Mouse (Mus musculus): ENCODE measurements around the gene Angptl4. TPM values are rescaled to one million over a fixed set of nuclear protein-coding genes. Genes with fewer than 3 reads are reported as not detected.

Angptl4 gene
- total and polyA plus RNA-seq, 2 experiments = 28.1 to 142 TPM

DNA sequence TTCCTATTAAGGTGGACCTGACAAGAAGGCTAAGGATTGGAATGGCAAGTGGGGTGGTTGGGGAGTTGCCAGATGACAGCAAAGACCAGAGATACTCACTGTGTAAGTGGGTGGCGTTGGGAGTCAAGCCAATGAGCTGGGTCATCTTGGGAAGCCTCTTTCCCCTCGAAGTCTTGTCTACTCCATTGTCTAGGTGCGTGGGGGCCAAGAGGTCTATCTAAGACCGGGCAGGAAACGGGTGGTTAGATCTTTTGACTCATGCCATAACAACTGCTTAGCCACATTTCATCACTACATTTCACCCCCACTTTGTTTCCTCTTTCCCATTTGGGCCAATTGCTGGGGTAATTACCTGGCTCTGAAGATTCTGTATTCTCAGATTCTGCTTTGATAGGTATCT, 1.2 kb downstream of the Angptl4 start:
- Histone ChIP-seq H3K4me3 (ENCODE audit: insufficient read depth, low read depth, low read length) (peak overlapping the region; percentile 93), H3K36me3 (ENCODE audit: control insufficient read depth, insufficient read depth, low read length) (peaks cover 41% of the 10 kb centered on the region), H3K4me1 (ENCODE audit: control insufficient read depth, insufficient read depth, low read length) (peaks cover 43% of the 10 kb centered on the region), H3K9ac (ENCODE audit: low read depth, low read length) (peak overlapping the region; percentile 95), H3K79me2 (ENCODE audit: control insufficient read depth, insufficient read depth, low read length) (peaks cover 6% of the 10 kb centered on the region; the same call in 1 of the 2 replicates), H3K27ac (replicated peaks; ENCODE audit: insufficient read depth, low read depth, low read length) (peak overlapping the region; percentile 94), H3K27me3 (ENCODE audit: control insufficient read depth, insufficient read depth, low read length) (no peaks in the 10 kb centered on the region)
- DNase-seq (ENCODE audit: extremely low read depth, low read depth, low spot score) = peak; percentile 84
- 11% methylated on average over 5 of the region's 5 CpGs for WGBS
- TF ChIP-seq CTCF (IDR thresholded peaks at IDR 0.05; ENCODE audit: low read depth, low read length) (no peak), POLR2A (IDR thresholded peaks at IDR 0.05; ENCODE audit: extremely low read depth, insufficient read depth, low read length) (no peak)

DNA sequence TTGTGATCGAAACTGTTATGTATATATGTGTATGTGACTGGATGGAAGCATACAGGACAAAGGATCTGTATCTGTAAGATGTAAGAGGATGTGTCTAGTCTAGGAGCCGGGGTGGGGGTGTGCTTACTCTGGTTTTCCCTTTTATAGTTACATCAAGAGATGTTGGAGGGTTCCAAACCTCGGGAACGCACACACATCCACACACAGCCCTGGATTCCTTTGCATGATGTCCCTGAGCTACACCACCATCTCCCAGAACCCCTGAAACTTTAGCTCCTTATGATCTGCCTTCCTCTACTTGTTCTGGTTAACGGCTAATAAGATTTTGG, 1.7 kb downstream of the Angptl4 start:
- TF ChIP-seq CTCF (IDR thresholded peaks at IDR 0.05; ENCODE audit: low read depth, low read length) = no peak
- no peak for TF ChIP-seq POLR2A (IDR thresholded peaks at IDR 0.05; ENCODE audit: extremely low read depth, insufficient read depth, low read length)
- DNase-seq (ENCODE audit: extremely low read depth, low read depth, low spot score) = no peak
- Histone ChIP-seq H3K79me2 (ENCODE audit: control insufficient read depth, insufficient read depth, low read length) (peaks cover 6% of the 10 kb centered on the region; the same call in 1 of the 2 replicates), H3K4me1 (ENCODE audit: control insufficient read depth, insufficient read depth, low read length) (peaks cover 47% of the 10 kb centered on the region), H3K27ac (replicated peaks; ENCODE audit: insufficient read depth, low read depth, low read length) (peak overlapping the region; percentile 94), H3K27me3 (ENCODE audit: control insufficient read depth, insufficient read depth, low read length) (no peaks in the 10 kb centered on the region), H3K9ac (ENCODE audit: low read depth, low read length) (peak overlapping the region; percentile 95), H3K36me3 (ENCODE audit: control insufficient read depth, insufficient read depth, low read length) (peaks cover 46% of the 10 kb centered on the region), H3K4me3 (ENCODE audit: insufficient read depth, low read depth, low read length) (peak overlapping the region; percentile 93)
- WGBS = 12% methylated on average over 5 of the region's 5 CpGs

DNA sequence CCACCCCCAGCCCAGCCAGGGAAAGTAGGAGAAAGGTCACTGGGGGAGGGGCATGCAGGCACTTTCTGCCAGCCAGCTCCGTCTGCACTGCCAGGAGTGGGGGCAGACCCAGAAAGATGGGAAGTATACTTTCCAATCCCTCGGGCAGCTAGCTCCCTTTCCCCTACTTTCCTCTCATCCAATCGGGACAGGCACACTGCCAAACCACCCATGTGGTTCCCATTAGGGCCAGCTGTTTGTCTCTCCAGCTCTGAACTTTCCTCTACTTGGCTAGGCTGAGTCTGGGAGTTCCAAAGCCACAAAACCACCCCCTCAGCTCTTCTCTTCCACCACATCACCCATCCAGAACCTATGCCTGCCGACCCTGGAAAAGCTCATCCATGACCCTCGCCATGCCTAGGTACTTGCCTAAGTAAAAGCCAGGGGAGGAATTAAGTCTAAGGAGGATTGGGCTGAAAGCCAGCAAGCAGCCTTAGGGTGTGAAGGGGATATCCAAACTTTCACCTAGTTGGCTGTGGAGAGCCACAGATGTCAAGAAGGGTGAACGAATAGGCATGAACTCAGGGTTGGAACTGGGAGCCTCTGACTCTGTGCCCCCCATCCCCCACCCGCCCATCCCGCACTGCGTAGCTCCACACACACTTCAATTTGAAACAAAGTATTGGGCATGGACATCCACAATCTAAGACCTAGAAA, 2.2 kb downstream of the Angptl4 start:
- TF ChIP-seq CTCF (IDR thresholded peaks at IDR 0.05; ENCODE audit: low read depth, low read length) = no peak
- TF ChIP-seq POLR2A (IDR thresholded peaks at IDR 0.05; ENCODE audit: extremely low read depth, insufficient read depth, low read length) = no peak
- DNase-seq (ENCODE audit: extremely low read depth, low read depth, low spot score) = peak; percentile 98
- peak overlapping the region; percentile 93 for H3K4me3 ChIP-seq (ENCODE audit: insufficient read depth, low read depth, low read length)
- H3K36me3 ChIP-seq (ENCODE audit: control insufficient read depth, insufficient read depth, low read length) = peaks cover 47% of the 10 kb centered on the region
- 5% methylated on average over 9 of the region's 9 CpGs for WGBS
- peaks cover 45% of the 10 kb centered on the region for H3K4me1 ChIP-seq (ENCODE audit: control insufficient read depth, insufficient read depth, low read length)
- peak overlapping the region; percentile 96 for H3K27ac ChIP-seq (replicated peaks; ENCODE audit: insufficient read depth, low read depth, low read length)
- no peaks in the 10 kb centered on the region for H3K27me3 ChIP-seq (ENCODE audit: control insufficient read depth, insufficient read depth, low read length)
- peak overlapping the region; percentile 70 for H3K9ac ChIP-seq (ENCODE audit: low read depth, low read length)
- H3K79me2 ChIP-seq (ENCODE audit: control insufficient read depth, insufficient read depth, low read length) = peaks cover 6% of the 10 kb centered on the region; the same call in 1 of the 2 replicates

DNA sequence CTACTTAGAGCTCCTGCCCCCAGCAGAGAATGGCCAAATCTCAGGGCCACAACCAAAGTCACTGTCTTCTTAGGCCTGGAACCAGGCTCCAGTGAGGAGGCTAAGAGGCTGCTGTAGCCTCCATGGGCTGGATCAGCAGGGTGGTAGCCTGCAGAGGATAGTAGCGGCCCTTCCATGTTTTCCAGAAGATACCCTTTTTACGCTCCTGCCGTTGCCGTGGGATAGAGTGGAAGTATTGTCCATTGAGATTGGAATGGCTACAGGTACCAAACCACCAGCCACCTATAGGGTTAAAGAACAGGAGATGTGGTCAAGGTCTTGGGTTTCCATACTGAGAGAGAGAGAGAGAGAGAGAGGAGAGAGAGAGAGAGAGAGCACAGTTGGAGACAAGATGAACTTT, 6.3 kb downstream of the Angptl4 start:
- H3K4me3 ChIP-seq (ENCODE audit: insufficient read depth, low read depth, low read length) = no peak overlapping the region
- no peaks in the 10 kb centered on the region; the same call in 1 of the 2 replicates for H3K79me2 ChIP-seq (ENCODE audit: control insufficient read depth, insufficient read depth, low read length)
- no peak for TF ChIP-seq POLR2A (IDR thresholded peaks at IDR 0.05; ENCODE audit: extremely low read depth, insufficient read depth, low read length)
- TF ChIP-seq CTCF (IDR thresholded peaks at IDR 0.05; ENCODE audit: low read depth, low read length) = no peak
- peak overlapping the region; percentile 5; the same call in 1 of the 2 replicates for H3K9ac ChIP-seq (ENCODE audit: low read depth, low read length)
- H3K27me3 ChIP-seq (ENCODE audit: control insufficient read depth, insufficient read depth, low read length) = no peaks in the 10 kb centered on the region
- H3K36me3 ChIP-seq (ENCODE audit: control insufficient read depth, insufficient read depth, low read length) = peaks cover 48% of the 10 kb centered on the region
- H3K27ac ChIP-seq (replicated peaks; ENCODE audit: insufficient read depth, low read depth, low read length) = peak overlapping the region; percentile 96
- no peak for DNase-seq (ENCODE audit: extremely low read depth, low read depth, low spot score)
- H3K4me1 ChIP-seq (ENCODE audit: control insufficient read depth, insufficient read depth, low read length) = peaks cover 40% of the 10 kb centered on the region
- 85% methylated on average over 4 of the region's 4 CpGs for WGBS

DNA sequence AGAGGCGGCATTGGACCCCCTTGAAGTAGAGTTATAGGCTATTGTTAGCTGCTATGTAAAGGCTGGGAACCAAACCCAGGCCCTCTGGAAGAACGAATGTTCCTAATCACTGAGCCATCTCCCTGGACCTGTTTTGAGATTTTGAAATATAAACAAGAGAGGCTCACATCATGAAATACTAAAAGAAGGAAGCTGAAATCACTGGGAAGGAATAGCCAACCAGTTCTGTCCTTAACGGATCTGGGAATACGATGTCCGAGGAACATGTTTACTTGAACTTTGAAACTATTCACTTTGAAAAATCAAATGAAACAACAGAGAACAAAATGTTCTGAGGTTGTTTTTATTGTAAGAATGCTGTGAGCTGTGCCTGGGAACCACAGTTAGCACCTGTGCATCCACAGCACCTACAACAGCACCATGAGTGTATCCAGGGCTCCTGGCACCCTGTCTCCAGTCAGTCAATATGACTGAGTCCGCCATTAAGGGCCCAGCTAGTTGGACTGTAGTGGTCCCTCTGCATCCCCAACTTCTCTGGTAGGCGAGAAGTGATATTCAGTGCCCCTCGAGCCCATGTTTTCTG, 7.0 kb downstream of the Angptl4 start:
- peak overlapping the region; percentile 96 for H3K27ac ChIP-seq (replicated peaks; ENCODE audit: insufficient read depth, low read depth, low read length)
- H3K27me3 ChIP-seq (ENCODE audit: control insufficient read depth, insufficient read depth, low read length) = no peaks in the 10 kb centered on the region
- H3K36me3 ChIP-seq (ENCODE audit: control insufficient read depth, insufficient read depth, low read length) = peaks cover 43% of the 10 kb centered on the region
- H3K4me1 ChIP-seq (ENCODE audit: control insufficient read depth, insufficient read depth, low read length) = peaks cover 40% of the 10 kb centered on the region
- H3K9ac ChIP-seq (ENCODE audit: low read depth, low read length) = peak overlapping the region; percentile 33; the same call in 1 of the 2 replicates
- DNase-seq (ENCODE audit: extremely low read depth, low read depth, low spot score) = peak; percentile 96
- H3K79me2 ChIP-seq (ENCODE audit: control insufficient read depth, insufficient read depth, low read length) = no peaks in the 10 kb centered on the region; the same call in 1 of the 2 replicates
- WGBS = 39% methylated on average over 8 of the region's 8 CpGs
- no peak overlapping the region for H3K4me3 ChIP-seq (ENCODE audit: insufficient read depth, low read depth, low read length)
- TF ChIP-seq POLR2A (IDR thresholded peaks at IDR 0.05; ENCODE audit: extremely low read depth, insufficient read depth, low read length) (no peak), CTCF (IDR thresholded peaks at IDR 0.05; ENCODE audit: low read depth, low read length) (no peak)

Data from liver, adult 2 months (tissue).